Mouse (Mus musculus) heart, postnatal 36 days (tissue): Measurements from ENCODE around the gene Smad1. TPM values are rescaled to one million over a fixed set of nuclear protein-coding genes. Genes with fewer than 3 reads are reported as not detected.
A peak's percentile ranks its signal among the peaks of the same experiment; 100 is the strongest.

Experiments
- DNase-seq, 2 experiments: peaks; one replicate each; pipeline ENCODE4 v3.0.0; 2021 to 2022
- intact Hi-C: fragments of 180-260 bp; cut with DNase I; formaldehyde crosslinking; loops from one replicate; pipeline ENCODE4 v1.15.1; 2025
- total RNA-seq, 2 experiments: library from RNA; stranded (reverse); gene quantifications; 2 replicates each; pipeline ENCODE4 v1.2.3; 2021

Gene Smad1
- total RNA-seq, 2 experiments from 2014 or later, result 16.2 to 18.0 TPM

DNA sequence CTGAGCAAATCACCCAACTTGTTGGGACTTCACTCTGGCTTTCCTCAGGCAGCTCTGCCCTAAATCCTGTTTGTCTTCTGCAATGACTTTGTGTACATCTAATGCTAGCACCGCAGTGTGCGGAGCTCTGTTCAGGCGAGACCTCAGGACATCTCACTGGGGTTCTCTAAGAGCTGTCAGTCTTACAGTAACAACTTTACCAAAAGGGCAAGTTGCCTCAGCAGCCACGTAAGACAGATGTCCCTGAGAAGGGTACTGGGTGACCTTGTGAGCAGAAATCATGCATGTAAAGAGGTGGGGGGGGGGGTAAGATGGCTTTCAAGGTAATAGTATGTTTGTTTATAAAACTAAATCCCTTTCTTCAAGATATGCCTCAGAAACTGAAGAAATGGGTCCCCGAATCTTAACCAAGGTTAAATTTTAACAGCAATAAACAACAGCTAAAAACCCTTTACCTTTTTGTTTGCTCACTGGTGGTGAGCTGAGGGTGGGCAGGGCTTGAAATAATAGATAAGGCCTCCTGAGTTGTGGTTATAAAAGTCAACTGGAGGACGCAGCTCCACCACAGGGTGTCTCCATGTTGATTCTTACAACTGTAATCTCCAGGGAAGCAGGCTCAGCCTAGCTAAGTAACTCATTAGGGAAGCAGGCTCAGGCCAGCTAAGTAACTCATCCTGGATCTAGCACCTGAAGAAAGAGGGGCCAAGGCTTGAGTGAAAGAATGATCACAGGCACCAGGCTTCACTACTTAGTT, 38.4 kb downstream of the Smad1 start:
- no peak for DNase-seq
- intact Hi-C loops, result loop anchor here (5.0 kb wide), 2 partner anchors 36 to 39 kb away; partner anchors contain the start of gene Smad1

DNA sequence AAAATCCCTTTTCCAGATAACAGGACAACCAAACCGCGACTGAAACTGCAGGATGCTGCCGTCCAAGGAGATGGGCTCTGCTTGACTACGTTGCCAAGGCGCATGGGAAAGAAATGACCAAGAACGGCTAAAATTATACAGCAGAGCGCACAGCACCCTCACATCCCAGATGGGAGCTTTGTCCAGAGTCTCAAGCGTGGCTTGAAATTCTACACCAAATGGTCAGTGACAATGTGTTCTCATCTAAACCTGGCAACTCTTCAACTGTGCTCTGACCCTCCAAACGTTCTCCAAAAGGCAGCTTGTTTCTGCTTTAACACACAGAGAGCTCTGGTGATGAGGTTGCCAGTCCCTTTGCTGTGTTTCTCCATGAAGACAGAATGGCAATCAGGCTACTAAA, 39.0 kb downstream of the Smad1 start:
- intact Hi-C loops, result loop anchor here (5.0 kb wide), 2 partner anchors 37 to 38 kb away; partner anchors contain the start of gene Smad1
- DNase-seq, result no peak

DNA sequence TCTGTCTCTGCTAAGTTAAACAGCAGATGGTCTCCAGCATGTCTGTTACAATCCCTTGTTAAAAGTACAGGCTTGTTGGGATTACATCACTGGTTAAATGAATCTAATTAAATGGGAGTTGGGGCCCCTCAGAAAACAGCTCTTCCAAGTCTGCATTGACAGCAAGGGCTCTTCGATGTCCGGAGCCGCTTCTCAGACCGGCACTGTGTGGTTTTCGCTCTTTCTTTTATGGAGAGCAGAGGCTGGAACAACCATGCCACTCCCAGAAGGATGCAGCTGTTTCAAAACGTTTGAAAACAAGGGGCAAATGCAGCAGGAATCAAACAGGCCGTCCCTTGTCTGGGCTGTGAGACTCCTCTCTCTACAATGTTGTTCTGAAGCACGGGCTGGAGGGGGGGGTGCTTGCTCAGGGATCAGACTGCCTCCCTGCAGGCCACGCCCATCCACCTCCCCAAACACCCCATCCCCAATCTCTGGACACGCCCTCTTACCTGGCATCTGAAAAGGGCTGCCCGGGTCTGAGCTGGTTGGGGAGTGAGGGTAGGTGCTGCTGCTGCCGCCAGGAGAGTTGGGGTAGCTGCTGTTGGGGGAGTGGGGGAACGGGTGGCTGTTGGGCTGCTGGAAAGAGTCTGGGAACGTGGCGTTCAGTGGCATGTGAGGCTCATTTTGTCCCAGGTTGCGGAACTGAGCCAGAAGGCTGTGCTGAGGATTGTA, 43.4 kb downstream of the Smad1 start:
- intact Hi-C loops, result no loop called here
- no peak for DNase-seq

DNA sequence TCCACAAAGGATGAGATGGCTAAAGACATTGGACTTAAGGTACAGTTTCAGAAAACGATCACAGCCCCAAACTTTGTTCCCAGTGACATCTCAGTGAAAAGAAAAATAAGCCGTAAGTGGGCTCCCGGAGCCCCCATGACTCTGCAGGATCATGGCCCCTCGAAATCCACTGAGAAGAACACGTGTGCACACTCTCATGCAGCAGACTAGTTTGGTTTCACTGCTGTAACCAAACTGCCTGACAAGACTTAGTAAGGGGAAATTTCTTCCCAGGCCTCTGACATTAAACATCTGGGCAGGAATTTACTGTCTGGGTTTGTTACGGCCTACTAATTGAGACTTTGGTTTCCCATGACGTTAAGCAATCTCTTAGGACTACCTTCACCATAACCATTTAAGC, 45.3 kb downstream of the Smad1 start:
- no peak for DNase-seq
- intact Hi-C loops, result no loop called here

DNA sequence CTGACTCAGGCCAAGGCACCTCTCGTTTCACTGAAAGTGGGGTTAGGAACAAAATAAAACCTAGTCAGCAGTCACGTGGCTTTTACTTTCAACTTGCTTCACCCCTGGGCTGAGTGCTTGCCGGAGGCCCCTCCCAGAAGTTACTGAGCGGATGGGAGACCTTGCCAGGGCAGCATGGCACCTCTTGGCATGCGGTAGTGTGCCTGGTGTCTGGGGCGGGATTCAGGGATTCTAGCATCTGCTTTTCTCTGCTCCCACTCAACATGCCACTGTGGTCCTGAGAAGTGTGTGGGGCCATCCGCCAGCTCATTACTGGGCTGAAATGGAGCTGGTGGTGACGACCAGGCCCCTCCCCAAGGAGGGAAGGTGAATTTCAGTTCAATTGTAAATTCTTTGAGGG, 47.4 kb downstream of the Smad1 start:
- DNase-seq, result no peak
- intact Hi-C loops, result no loop called here

DNA sequence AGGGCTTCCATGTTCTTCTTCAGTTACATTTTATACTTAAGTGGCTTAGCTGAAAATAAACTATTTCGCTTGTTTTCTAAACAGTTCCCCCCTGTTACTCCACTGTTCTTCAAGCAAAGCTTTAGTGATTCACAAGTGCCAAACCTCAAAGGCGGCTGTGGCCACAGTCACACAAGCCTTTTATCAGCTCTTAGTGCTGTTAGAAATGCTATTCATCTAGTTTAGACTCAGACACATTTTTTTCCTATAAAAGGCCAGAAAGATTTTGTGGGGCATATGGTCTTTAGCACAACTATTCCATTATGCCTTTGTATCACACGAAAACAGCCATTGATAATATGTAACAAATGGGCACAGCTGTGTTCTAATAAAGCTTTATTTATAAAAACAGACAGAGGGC, 48.5 kb downstream of the Smad1 start:
- no peak for DNase-seq
- intact Hi-C loops, result no loop called here

DNA sequence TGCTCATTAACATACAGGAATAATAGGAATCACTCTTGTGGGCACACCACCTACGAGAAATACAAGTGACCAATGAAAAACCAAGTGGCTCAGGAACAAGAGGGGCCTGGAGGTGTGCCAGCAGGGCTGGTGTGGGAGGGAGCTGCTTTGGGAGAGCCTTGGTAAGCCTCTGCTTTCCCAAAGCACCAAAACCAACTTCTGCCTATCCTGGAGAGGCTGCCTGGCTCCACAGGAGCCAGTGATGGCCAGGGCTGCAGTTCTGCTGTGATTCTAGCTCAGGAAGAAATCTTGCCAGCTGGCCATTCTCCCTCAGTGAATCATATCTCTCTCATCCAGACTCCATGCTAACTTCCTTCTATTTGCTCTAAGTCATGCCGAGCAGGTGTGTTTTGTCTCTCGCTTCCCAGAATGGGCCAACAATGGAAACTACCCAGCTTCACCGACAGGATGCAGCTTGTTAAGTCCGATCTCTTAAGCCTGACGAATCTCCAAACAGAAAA, 49.2 kb downstream of the Smad1 start:
- intact Hi-C loops, result no loop called here
- DNase-seq, result peak; percentile 65 to 75

DNA sequence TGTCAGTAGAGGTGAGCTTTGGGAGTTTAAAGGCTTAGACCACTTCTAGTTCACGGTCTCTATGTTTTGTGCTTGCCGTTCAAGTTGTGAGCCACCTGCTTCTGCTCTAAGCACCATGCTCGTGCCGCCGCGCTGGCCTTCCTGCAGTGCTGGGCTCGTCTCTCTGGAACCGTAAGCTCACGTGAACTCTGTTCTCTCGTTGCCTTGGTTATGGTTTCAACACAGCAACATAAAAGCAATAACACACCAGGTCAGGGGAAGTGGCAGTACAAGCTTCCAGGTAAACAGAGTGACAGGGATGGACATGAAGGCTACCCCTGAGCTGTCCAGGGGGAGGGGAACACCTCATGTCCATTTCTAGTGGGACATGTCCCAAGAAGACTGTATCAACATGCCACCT, 52.9 kb downstream of the Smad1 start:
- intact Hi-C loops, result no loop called here
- DNase-seq, result no peak

DNA sequence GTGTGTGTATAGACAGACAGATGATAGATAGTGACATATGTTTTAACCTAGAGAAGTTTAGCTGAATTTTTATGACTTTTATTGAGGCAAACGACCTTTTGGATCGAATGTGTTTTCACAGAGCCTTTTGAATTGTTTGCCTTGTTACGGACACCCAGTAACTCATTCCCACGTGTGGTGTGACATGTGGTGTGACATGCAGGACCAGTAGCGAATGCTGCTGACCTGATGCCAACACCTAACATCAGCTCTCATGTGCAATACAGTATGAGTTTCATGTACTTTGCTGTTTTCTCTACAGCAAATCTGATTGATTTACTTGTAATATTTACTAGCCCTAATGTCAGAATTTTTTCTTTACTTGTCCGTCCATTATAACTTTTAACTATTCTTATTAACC, 53.5 kb downstream of the Smad1 start:
- intact Hi-C loops, result no loop called here
- no peak for DNase-seq

DNA sequence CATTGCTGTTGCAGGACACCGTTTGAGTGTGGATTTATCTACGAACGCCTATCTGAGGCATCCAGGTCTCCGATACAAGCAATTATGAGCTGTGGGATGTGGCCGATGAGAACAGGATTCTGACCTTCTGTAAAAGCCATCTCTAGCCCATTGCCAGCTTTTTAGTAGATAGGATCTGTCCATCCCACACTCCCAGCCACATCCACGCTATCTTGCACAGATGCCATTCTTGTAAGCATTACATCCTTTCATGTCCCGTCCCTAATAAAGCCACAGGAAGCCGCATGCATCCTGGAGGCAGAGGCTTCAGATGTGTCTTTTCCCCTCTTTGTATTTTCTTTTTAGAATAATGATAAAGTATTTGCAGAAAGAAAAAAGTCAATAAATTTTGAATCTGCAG, 58.1 kb downstream of the Smad1 start:
- intact Hi-C loops, result no loop called here
- no peak for DNase-seq

DNA sequence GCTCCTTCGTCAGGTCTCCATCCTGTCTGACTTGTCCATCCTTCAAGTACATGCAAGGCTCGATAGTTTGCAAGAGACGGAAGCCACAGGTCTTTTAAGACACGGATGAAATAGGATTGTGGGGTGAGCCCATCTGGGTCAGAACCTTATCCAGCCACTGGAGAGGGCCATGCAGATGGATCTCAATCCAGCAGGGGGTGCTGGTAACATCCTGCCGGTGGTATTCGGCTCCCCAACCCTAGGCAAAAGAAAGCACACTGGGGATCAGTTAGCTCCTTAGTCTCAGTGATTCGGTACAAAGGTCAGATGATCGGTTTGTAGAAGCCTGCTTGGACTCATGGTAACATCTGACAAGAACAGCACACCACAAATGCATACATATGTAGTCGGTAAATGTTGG, 59.8 kb downstream of the Smad1 start:
- intact Hi-C loops, result loop anchor here (2.0 to 5.0 kb wide), 4 partner anchors 43 to 248 kb away; partner anchors contain the start of gene Smad1
- peak in 1 of 2 experiments; percentile 53 for DNase-seq

DNA sequence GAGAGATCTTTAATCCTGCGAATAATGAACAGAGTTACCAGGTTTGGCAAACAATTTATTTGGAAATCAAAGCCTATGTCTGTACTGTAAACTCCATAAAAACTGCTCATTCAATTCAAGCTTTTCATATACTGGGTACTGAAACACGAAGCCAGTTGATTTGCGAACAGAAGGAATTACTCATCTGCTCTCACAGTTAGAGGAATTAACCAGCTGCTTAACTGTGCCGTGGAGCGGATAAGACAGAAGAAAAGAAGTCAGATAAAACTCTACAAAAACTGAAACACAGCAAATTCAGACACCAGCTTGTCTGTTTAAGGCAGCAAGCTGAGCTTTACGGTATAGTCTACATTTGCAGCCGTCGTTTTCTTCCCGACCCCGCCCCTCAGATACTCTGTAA, 60.7 kb downstream of the Smad1 start:
- intact Hi-C loops, result loop anchor here (2.0 to 5.0 kb wide), 4 partner anchors 42 to 249 kb away; partner anchors contain the start of gene Smad1
- DNase-seq, result no peak

DNA sequence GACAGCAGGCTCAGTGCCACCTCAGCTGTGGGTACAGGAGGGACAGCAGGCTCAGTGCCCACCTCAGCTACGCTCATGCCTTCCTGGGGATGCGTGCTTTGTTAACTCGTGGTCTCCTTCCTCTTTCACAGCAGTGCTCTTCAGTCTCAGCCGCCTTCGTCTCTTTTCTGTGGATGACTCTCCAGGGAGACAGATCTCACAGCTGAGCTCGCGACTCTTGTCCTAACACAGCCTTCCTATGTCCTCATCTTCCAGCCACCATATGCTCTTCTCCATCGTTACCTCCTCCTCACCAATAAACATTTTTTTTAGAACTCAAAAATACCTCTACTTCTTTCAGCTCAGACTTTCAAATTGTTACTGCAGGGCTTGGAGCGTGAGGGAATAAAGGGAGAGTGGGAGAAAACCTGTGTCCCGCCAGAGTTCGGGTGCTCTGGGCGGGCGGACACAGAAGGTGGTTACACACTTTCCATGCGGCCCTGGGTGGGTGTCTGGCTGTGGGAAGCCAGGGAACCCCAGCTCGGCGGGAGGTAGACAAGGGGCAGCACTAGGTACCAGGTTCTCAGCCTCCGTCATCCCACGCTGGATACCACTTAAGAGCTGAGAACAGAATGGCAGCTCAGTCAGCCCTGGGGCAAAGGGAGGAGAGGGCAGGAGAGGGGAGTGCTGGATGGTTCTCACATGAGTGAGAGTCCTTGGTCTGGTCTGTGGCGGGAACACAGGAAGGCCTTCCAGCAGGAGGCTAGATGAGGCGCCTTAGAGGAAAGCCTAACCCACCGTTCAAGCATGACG, 67.0 kb downstream of the Smad1 start:
- DNase-seq, result no peak
- intact Hi-C loops, result no loop called here

DNA sequence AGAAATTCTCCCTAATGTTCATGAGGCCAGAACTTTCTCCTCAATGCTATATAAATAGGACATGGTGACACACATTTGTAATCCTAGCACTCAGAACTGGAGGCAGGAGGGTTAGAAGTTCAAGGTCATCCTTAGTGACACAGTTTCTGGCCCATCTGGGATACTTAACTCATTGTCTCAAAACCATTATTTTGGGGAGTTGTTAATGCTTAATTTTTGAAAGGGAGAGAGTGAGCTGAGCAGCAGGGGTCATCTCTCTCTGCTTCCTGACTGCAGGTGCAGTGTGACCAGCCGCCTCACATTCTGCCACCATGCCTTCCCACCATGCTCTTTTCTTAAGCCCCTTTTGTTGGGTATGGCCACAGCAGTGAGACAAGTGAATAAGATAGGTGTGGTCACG, 67.7 kb downstream of the Smad1 start:
- intact Hi-C loops, result no loop called here
- no peak for DNase-seq

DNA sequence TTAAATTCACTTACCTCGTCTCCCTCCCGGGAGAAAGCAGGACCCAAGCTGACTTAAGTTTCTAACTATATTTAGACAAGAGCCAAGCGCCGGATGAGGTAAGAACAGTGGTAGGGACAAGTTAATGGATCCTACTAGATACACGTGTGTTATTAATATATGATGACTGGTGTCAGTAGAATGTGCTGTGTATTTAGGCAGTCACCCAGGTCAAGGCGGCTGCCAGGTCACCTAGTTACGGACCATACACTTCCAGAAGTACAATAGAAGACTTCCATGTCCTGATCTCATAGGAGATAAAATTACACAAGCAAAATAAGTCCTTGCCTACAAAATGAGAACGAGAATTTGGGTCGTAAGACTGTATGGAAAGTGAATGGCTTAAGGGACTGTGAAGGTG, 68.3 kb downstream of the Smad1 start:
- intact Hi-C loops, result no loop called here
- DNase-seq, result no peak

DNA sequence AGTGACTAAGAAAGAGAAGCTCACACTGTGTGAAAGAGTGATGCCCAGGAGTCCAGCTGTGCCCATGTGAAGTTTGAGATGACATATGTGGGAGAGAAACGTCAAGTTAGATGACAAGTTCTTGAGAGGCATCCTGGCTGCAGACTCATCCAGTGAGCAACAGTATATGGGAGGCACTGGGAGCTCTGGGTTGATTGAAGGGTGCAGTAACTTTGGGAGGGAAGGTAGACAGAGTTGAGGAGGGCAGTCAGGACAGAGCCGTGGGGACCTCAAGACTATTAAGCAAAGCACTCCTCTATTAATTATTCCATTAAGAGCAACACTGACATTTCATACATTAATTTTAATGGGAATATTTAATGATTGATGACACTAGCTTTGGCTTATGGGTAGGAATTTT, 69.6 kb downstream of the Smad1 start:
- no peak for DNase-seq

DNA sequence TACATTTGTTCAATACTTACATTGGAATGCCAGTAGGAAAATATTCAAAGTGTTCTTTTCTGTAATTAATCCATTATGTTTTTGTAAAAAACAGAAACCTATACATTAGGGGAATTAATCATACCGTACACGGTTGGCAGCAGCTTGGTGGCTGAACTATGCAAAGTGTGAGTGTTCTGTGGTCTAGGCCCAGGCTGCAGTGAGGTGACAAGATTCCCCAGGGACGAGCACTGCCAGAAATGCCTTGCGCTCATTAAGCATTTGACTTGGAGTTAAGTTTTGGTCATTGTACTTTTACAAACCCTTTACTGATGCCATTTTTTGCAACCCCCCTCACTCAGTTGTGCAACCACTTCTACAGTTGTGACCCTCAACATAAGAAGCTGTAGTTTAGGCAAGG, 70.1 kb downstream of the Smad1 start:
- DNase-seq, result no peak
- intact Hi-C loops, result no loop called here

More for the DNA sequence above, 69.6 kb downstream of the Smad1 start:
- intact Hi-C loops, result no loop called here

DNA sequence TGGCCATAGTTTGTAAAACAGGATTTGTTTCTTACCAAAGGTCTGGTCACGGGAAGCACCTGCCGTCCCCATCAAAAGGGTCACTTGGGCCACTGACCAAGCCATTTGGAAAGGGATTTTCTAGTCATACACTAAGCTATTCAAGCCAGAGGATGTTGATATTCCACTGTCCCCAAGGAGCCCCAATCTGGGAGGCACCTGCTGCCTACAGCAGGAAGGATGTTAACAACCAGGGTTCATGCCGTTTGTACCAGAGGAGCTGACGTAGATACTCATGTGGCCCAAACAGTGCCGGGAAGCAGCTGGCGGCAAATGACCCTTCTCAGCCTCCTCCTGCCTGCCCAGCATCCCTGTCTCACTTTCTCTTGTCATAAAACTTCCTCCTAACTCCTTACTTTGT, 73.8 kb downstream of the Smad1 start:
- no peak for DNase-seq
- intact Hi-C loops, result no loop called here

DNA sequence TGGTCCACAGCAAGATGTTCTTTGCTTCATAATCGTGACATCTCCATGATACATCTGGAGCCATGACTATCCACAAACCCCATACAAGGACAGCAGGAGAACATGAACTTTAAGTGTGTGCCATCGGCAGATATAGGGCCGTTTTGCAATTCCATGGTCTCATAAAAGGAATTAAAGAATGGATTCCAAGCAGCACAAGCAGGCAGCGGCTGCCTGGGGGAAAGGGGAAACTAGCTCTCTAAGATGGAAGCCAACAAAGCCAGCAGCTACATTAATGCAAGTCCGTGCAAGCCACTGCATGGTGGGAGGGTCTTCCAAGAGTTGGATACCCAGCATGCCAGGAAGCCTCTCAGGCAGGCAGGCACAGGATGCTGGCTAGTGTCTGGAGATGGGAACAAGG, 74.4 kb downstream of the Smad1 start:
- intact Hi-C loops, result loop anchor here (5.0 kb wide), 1 partner anchor 37 kb away; no protein-coding TSS in a partner anchor
- DNase-seq, result no peak

DNA sequence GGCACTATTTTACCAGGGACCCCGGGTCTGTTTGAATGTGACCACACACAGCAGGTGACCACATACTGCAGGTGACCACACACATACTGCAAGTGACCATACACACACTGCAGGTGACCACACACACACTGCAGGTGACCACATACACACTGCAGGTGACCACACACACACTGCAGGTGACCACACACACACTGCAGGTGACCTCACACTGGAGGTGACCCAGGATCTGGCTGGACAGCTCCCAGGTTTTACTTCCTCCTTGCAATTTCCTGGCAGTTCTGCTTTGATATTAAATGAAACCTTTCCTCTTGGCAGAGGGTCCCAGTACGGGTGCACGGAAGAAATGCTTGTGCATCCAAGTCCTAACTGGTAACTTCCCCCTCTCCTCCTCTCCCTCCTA, 75.3 kb downstream of the Smad1 start:
- no peak for DNase-seq

DNA sequence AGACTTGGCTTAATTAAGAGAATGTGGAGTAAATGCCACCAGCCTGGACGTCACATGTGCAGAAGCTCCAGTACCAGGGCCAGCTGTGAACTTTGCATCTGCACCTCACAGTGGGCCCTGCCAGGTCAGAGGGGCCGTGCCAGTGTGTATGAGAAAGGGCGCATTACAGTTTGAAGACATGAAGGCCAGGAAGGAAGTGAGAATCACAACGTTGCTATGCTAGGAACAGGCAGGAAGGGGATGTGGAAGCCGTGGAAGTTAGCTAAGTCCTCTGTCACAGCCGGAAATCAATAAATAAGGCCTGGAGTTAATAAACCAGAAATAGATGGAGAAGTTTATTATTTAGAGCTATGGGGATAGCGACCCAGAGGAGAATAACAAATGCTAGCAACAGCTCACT, 76.2 kb downstream of the Smad1 start:
- intact Hi-C loops, result loop anchor here (2.0 to 5.0 kb wide), 2 partner anchors 22 to 39 kb away; no protein-coding TSS in a partner anchor
- DNase-seq, result no peak

More for the DNA sequence above, 75.3 kb downstream of the Smad1 start:
- intact Hi-C loops, result loop anchor here (5.0 kb wide), 1 partner anchor 38 kb away; no protein-coding TSS in a partner anchor
